Mouse (Mus musculus) cerebellum, postnatal 25 days (tissue): Measurements from ENCODE around the gene Wwp2.
A peak's percentile ranks its signal among the peaks of the same experiment; 100 is the strongest.

Experiments used
- DNase-seq, 2 experiments: peaks; one replicate each; pipeline ENCODE4 v3.0.0; 2021; ENCODE audit warnings: mixed read lengths in 2 of 2

Wwp2 gene

DNA sequence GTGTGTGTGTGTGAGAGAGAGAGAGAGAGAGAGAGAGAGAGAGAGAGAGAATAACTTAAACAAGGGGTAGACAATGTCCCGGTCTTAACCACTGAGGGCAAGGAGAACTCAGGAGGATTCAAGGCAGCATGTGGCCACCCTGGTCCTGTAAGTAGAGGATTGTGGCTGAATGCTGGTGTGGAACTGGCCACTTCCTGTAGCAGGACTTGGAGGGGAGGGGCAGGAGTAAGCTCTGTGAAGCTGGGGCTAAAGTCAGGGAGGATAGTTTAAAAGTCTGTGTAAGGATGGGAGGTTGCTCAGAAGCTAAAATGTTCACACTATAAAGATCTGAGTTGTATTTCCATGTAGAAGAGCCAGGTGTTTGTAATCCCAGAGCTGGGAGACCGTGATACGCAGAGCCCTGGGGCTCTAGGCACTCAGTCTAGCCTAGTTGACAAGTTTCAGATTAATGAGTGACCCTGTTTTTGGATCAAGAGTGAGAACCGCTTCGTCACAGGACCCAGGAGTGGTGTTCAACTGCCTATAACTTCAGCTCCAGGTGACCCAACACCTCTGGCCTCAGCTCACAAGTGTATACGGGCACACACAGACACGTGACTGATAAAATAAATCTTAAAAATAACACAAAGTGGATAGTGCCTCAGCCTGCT is 135.4 kb downstream of the Wwp2 start:
- DNase-seq = no peak

DNA sequence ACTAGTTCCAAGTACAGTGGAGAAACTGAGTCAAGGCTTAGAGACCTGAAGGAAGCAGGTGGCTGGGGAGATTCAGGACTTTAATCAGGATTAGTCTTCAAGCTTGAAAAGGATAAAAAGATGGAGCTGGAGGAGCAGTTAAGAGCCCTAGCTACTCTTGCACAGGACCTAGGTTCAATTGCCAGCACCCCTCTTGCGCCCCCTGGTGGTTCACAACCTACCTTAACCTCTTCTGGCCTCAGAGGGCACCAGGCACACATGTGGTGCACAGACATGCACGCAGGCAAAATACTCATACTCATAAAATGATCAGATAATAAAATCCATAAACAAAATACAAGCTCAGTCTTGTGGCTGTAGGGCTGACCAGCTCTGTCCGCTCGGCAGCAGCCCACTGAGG is 136.3 kb downstream of the Wwp2 start:
- peak; percentile 57 to 78 for DNase-seq

DNA sequence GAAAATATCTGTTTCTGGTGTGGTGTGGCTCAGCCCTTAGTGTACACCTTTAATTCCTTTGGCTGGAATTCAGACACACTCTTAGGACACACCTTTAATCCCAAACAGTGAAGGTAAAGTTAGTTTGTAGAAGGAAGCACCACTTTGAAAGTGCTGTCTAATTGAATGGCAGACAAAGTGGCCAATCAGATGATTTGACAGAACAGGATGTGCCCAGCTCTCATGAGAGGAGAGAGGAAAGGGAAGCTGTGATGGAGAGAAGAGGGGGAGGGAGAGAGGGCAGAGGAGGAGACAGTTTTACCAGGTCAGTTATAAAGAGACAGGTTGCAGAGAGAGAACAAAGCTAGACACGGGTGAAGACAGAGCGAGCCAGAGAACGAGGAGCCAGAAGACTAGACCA is 138.6 kb downstream of the Wwp2 start:
- DNase-seq = no peak

DNA sequence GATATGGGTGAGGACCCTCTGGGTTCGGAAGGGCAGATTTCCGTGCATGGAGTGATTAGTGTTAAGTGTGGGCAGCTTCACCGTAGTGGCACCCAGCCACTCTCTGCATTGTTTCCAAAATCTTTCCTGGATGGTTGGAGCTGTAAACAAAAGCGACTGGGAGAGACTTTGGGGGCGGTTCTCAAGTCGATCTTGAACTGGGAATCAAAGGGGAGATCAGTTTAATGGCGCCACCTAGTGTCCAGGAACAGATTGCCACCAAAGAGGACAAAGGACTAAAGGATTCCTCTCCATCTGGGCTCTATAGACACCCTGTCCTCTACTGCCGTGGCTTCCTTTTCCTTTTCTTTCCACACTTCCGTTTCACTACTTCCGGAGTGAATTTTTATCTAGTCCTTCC is 140.5 kb downstream of the Wwp2 start:
- DNase-seq = peak; percentile 76 to 85

DNA sequence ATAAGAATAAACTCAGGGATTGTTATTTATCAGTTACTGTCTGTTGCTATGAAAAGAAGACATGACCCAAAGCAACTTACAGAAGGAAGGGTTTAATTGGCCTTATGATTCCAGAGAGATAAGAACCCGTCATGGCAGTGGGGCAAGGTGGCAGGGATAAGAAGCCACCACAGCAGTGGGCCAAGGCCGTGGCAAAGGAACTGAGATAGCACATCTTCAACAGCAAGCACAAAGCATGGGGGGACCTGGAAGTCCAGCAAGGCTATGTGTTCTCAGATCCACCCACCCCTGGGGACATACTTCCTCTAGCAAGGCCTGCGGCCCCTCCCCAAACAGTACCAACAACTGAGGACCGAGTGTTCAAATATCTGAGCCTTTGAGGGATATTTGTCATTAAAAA is 141.5 kb downstream of the Wwp2 start:
- DNase-seq = no peak

DNA sequence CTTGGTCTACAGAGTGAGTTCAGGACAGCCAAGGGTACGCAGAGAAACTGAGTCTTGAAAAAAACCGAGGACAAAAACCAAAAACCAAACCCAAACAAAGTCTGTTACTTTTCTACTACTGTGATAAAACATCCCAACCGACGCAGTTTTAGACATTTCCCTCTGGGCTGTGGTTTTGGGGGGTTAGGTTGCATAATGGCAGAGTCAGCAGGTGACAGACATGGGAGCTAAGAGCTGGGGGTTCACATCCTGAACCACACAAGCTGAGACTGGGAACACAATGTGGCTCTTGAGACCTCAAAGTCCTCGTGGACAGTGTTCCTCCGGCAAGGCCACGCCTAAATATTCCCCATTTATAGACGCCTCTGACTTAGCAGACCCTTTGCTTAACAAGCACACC is 142.0 kb downstream of the Wwp2 start:
- DNase-seq = no peak

DNA sequence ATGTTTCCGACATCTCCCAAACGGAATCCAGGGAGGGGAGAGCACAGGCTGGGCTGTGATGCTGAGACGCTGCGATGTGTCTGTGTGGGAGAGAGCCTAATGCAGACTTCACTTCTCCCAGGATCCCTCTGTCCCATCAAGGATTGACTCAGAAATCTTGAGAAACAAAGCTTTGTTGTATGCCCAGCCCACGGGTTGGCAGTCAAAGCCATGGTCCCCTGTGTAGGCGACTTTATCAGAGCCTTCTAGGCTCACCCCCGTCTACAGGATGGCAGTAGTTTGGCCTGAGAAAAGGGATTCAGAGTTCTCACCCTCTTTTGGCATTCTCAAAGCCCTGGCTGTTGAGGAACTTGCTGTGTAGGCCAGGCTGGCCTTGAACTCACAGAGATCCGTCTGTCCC is 142.4 kb downstream of the Wwp2 start:
- no peak for DNase-seq

DNA sequence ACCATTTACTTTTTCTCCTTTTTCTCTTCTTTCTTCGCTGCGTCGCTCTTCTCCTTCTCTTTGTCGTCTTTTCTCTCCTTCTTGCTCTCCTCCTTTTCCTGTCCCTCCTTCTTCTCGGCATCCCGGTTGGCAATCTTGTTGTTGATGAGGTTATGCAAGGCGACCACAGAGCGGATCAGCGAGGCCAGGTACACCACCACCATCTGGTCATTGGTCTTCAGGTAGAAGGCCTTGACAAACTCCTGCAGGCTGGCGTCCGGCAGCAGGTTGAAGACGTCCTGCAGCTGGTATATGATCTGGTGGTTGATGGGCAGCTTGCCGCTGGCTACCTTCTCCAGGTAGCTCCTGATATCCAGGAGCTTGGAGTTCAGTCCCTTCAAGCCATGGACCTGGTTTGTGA is 144.7 kb downstream of the Wwp2 start:
- DNase-seq = no peak

DNA sequence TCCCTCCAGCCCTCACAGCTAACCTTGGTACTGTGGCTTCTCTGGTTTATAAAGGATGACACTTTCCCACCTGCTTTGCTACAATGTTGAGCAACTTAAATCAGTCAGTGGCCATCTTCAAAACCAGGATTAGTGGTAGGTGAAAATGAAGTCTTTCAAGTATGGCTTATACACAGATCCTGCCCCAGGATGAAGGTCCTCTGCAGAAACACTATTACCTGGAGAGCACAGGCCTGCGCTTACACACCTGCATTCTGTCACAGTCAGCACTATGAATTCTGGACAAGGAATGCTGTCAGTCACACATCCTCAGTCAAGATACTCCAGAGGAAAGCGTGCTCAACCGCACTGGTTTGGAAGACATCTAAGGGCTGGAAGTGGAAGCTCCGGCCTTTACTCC is 145.4 kb downstream of the Wwp2 start:
- DNase-seq = no peak

DNA sequence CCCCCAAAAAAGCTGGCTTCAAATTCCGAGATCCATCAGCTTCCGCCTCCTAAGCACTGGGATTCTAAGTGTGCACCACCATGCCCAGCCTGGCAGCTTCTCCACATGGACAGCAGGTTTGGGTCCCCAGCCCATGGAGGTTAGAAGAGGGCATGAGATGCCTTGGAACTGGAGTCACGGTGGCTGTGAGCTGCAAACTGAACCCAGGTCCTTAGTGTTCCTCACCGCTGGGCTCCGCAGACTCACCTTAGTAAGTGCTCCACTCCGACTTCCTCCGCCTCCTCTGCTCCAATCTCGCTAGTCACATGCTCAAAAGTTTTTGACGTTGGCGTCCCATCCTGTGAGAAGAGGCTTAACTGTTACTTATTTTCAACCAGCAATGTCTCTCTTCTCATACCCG is 146.0 kb downstream of the Wwp2 start:
- DNase-seq = no peak

DNA sequence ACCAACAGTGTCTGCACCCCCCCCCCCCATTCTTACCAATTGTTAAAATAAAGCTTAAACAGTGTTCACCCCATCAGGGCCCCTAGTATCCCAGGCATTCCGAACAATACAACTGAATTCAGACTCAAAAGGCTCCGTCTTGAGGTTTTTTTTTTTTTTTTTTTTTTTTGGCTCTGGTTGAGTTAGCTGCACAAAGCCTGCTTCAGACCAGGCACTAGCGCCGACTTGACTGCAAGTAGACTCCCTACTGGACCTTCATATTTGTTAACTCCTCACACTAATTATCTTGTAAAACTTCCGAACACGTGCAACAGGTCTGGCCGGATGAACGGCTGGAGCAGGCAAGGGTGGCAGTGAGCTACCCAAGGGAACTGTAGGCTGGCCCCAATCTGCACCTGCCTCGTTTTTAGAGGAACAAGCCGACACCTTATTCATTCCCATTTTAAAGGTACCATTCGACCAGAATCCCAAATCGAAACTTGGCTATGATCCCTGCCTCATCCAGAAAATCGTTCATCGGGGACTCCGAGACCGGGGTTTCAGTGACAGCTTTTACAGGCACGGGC is 151.3 kb downstream of the Wwp2 start:
- no peak for DNase-seq

DNA sequence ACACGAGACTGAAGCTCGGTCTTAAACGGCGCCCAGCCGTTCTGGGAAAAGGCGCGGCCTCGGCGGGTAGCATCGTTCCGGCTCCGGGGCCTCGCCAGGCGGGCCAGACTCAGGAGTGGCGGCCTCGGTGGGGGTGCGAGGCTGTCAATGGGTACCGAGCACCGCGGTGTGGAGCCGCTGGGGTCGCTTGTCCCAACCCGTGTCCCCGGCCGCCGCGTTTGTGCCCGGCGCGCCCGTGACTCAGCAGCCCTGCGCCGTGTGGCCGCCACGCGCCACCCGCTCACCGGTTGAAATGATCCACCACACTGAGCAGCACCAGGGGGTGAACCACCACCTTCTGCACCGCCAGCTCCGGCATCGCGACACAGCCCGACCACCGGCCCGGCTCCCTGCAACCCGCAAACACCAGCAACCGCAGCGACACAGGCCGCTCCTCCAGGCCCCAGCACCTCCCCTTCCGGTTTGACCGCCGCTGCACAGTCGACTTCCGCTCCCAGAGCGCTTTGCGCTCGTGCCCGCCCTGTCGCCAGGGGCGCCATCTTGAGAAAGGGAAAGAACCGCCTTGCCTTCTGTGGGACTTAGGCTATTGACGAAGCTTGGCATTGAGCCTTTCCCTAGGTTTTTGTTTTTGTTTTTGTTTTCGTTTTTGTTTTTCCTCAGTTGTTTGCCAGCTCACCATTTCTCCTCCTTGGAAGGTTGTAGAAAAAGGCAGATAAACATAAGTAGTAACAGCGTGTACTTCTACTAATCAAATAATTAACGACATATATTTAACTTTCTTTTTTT is 152.0 kb downstream of the Wwp2 start, which contains the start of gene Psmd7:
Gene Psmd7 (minus strand): TSS at position 470 of the 786 bp plus-strand sequence.
- peak; percentile 96 for DNase-seq

DNA sequence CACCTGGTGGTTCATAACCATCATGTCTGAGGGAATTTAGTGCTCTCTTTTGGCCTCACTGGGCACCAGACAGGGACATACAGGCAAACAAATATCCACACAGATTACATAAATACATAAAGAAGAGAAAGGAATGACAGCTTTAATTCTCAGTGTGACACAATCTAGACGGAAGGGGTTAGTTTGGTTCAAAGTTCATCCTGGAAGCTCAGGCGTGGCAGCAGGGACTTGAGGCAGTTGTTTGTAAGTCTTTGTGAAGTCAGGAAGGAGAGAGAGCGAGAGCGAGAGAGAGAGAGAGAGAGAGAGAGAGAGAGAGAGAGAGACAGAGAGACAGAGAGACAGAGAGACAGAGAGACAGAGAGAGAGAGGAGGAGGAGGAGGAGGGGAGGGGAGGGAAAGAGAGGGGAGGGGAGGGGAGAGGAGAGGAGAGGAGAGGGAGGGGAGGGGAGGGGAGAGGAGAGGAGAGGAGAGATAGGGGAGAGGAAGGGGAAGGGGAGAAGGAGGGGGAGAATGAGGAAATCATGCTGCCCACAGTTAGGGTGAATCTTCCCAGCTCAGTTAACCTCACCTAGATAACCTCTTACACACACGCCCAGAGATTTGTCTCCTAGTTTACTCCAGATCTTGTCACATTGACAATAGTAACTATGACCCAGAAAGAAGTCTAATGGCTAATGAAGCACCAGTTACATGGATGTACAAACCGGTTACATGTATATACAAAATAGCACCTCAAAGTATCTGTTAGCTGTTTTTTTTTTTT is 158.0 kb downstream of the Wwp2 start:
- DNase-seq = no peak

DNA sequence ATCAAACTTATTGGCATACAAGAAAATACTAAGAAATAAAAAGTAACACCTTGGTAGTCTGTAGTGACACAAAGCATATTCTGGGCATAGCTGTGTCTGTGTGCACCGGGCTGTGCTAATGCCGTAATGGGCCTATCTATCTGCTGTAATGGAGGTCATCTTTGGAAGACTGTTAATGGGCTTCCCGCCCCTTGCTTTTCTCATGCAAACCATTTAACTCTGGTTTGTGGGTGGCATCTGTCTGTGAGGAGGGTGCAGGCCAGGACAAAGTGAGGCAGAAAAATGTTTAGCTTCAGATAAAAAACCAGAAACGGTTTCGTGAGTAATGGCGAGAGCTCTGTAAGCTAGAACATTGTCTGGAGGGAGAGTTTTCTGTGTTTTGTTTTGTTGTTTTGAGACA is 158.7 kb downstream of the Wwp2 start:
- DNase-seq = no peak

DNA sequence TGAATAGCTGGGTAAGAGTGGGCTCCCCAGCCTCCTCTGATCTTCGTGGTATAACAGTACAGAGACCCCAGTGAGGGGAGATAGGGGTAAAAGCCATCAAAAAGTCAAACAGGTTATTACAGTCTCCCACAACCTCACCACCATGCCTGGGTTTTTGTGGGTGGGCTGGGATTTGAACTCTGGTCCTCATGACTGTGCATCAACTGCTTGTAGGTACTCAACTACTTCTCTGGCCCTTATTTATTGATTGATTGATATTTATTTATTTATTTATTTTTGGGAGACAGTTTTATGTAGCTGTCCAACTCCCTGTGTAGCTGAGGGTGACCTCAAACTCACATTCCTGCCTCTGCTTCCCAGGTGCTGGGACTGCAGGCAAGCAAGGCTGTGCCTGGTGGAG is 161.6 kb downstream of the Wwp2 start:
- DNase-seq = no peak

DNA sequence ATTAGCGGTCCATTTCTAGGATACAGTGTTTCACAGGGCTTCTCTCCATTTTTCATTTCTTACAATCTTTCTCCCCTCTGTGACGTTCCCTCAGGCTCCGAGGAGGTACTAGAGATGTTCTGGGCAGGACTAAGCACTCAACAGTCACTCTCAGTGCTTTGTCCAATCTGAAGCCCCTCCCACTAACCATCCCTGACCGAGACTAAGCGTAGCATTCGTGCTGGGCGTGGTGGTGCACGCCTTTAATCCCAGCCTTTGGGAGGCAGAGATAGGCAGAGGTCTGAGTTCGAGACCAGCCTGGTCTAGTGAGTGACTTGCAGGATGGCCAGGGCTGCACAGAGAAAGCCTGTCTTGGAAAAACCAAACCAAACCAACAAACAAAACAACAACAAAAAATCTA is 163.5 kb downstream of the Wwp2 start:
- no peak for DNase-seq

DNA sequence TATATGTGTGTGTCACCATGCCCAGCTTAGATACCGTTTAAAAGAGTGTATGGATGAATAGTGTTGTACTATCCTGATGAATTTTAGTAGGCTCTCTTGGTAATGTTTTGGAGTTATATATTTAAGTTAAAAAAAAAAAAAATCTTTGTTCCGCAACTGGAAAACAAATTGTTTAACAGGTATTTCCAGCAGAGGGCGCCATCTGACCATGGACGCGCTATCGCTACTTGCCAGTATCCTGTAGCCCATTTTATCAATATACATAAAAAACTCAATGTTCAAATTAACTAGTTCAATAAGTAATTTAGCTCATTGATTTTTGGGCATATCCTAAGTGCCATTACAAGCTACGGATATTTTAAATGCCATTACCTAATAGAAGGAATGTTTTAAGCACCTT is 166.9 kb downstream of the Wwp2 start:
- DNase-seq = peak; percentile 48 to 81
